Mouse (Mus musculus): ENCODE measurements around the gene Gm21854.
"Not testable (repeated sequence)": the region's sequence is repeated elsewhere in the genome, so short reads cannot be mapped to it uniquely, and the experiment has no call there.

The Gm21854 gene

DNA sequence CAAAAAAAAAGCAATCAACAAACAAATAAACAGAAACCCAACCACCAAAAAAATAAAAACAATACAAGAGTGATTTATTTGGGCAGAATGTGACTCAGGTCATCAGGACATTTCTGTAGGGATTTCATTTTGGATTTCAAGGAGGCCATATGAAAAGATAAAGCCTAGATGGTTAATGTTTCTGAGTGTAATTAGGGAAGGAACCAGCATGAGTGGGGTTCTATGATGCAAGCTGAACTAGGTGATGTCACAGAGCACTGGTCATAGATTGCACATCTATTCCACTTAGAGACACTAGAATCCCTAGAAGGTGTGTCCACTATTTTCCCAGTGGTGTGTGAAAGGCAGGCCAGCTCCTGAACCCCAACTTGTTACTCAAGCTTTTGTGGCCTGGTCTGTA lies at the start of gene Gm21854:
Gene Gm21854, plus strand, starts transcription at position 301 of the 400 bp plus-strand sequence.
- DNase-seq, result not testable (repeated sequence)

Data from kidney, postnatal 10 days (tissue).